Mouse (Mus musculus) erythroblast, adult 5-6 weeks (primary cell): ENCODE measurements around the gene Arhgap18. TPM values are rescaled to one million over a fixed set of nuclear protein-coding genes. Genes with fewer than 3 reads are reported as not detected.

Source experiments
- ATAC-seq: replicated peaks from 2 replicates; pipeline ENCODE4 v1.8.0; 2016; ENCODE audit warnings: moderate number of reproducible peaks, mild to moderate bottlenecking, moderate TSS enrichment, inconsistent platforms; ENCODE audit not compliant: poor library complexity, low FRiP score, severe bottlenecking
- total RNA-seq, 2 experiments: library from RNA; stranded (forward) in 1 of 2; stranded (reverse) in 1 of 2; fragments of 150-400 nt in 1 of 2; fragments of 200-764, 138-1000 nt in 1 of 2; gene quantifications; 2 replicates each; pipeline versions ENCODE4 v1.2.3 to v1.2.4; 2015 to 2017; ENCODE audit warnings: low replicate concordance in 2 of 2

The Arhgap18 gene
- total RNA-seq, 2 experiments from 2014 or later: 13.3 to 24.1 TPM

DNA sequence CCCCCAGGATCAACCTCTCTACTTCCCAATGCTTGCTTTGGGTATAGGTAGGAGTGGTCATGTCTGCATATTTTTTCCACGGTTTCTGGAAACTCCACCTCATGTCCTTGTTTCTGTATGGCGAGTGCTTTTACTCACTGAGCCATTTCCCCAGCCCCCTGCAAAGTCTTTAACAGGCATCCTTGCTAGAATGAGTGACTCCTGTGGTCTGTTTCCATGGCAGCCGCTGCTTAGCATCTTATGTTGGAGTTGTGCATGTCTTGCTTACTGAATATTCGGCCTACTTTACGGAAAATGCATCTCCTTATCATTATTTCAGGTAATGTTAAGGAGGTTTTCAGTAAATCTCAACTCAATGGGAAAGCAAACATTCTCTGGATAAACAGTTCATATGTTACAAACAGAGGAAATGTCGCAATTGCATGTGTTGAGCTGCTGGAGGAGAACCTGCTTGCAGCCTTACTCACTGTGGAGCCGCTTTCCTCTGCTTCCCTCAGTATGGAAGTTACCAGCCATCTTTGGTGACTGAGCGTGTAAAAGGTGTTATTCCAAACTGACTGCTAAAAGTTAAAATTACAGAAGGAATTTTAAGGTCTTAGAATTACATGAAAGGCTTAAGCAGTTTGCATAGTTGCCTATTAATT, 72.1 kb downstream of the Arhgap18 start:
- no peak for ATAC-seq

DNA sequence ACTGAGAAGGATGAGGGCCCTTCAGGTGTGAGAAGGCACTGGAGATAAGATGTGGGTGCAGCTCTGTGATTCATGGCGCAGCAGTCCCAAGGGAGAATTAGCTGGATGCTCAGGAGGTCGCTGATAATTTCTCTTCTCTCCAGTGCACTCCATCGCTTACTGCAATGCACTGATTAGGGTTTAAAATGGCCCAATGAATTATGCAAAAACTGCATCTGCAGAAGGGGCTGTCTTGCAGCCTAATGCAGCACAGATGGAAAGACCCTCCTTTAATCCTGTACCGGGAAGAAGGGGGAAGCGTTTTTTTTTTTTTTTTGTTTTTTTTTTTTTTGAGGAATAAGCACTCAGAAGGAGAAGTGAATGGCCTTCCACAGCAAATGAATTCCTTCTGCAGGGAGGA, 74.1 kb downstream of the Arhgap18 start:
- ATAC-seq: no peak

DNA sequence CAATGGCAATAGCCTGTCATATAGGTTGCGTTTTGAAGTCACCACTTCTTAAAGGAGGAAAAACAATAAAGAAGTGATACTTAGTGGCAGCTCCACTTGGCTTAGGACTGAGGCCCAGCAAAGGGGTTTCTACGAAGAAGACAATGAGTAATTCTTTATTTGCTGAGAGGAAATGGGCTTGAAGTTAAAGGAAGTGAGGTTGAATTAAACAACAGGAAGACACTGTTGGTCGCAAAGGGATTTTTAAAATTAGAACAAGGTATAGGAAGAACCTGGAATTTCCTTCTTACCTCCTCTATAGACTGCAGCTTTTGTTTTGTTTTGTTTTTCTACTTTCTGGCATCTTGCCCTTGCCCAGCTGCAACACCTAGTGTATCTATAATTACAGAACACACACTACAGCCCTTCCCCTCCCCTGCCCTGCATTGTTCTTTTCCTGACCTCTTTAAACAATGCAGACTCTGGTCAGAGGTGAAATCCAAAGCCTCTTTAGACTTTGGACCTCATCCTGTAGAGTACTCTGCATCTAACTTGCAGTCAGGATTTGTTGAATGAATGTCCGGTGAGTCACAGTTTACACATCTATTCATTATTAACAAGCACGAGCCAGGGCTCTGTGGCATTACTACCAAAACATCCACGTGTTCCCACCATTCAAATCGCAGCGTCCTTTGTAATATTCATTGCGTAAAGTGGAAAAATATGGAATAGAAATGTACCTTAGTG, 75.4 kb downstream of the Arhgap18 start:
- ATAC-seq: no peak

DNA sequence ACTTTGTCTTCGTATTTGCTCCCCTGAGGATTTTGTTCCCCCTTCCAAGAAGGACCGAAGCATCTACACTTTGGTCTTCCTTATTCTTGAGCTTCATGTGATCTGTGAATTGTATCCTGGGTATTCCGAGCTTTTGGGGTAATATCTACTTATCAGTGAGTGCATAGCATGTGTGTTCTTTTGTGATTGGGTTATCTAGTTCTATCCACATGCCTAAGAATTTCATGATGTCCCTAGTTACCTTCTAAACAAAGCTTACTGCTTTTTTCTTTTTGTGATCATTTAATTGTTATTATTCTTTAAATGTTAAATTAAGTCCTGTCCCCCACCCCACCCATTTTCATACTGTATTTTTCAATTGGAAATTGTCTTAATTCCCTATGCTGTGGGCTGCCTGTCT, 78.8 kb downstream of the Arhgap18 start:
- no peak for ATAC-seq

DNA sequence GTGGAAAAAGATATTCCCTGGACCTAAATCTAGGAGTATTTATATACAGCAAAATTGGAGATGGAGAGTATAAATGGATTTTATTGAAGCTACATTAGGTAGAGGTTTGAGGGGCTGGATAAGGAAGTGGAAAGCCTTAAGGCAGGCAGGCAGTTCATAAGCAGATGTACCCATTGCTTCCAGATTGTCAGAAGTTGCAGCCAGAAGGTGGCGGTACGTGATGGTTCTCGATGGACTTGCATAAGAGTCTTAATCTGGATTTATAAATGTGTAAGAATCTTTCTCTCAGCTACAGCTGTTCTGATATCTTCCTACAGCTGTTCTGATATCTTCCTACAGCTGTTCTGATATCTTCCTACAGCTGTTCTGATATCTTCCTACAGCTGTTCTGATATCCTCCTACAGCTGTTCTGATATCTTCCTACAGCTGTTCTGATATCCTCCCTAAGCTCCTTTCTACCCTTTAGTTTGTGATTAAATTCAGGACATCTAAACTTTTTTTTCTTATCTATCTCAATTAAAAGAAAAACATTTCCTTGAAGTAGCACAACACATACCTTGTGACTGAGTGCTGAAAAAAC, 79.5 kb downstream of the Arhgap18 start:
- no peak for ATAC-seq

DNA sequence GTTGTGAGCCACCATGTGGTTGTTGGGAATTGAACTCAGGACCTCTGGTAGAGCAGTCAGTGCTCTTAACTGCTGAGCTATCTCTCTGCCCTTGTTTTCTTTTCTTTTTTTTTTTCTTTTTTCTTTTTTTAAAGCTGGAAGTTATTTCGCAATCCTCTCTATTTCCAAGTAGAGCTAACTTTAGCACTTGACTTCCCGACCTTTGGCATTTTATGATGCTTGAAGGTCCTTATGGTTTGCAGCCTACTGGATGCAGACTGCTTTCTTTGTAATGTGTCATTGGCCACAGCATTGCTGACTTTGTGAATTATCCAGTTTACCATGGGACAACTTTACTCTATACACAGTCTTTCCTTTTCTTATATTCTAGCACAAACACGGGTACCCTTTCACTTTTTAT, 80.2 kb downstream of the Arhgap18 start:
- no peak for ATAC-seq

DNA sequence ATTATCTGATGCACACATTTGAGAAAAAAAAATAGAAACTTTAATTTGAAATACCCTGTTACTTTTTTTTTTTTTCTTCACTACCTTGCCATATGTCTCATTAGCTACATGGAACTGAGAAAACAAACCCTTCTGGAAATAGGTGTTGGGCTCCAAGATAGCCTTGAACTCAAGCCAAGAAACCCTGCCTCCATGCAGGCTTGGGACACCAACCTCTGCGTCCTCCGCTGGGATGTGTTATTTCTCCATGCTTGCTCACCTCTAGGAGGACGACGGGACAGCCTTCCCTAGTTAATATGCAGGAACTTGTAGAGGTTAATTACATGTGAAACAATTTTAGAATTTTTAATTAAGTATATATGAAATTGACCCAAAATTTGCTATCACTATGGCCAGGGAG, 96.1 kb downstream of the Arhgap18 start:
- ATAC-seq: no peak

DNA sequence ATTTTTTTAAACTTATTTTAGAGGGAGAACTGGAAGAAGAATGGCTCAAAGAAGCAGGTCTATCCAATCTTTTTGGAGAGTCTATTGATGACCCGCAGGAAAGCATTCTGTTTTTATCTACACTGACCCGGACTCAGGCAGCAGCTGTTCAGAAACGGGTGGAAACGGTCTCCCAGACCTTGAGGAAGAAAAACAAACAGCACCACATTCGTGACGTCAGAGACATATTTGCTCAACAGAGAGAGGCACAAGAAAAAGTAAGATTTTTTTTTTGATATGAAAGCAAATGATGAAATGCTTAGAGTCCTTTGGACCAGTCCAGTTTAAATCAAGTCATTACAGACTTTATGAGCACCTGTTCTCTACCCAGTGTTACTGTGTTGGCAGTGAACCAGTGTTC, 96.6 kb downstream of the Arhgap18 start:
- ATAC-seq: no peak

DNA sequence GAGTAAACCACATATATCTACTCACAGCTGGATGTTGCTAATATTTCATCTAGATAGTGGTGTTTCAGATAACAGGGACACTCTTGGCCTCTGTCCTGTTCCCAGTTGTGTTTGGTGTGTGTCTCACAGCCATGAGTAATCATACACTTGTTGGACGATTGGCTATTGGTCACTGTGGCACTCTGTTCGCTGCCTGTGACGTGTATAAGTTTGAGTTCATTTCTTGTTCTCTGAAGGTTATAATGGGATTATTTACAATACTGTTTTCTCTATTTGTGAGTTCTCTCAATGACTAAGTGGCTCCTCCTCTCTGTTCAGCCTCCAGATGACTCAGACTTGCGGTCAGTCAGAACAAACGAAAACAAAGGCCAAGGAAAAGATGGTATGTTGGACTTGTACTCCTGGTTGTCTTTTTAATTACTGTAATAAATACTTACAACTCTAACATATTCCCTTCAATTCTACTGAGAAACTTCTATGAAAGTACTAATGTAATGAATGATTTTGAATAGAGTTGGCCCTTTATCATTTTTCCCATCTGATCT, 101.4 kb downstream of the Arhgap18 start:
- ATAC-seq: no peak

DNA sequence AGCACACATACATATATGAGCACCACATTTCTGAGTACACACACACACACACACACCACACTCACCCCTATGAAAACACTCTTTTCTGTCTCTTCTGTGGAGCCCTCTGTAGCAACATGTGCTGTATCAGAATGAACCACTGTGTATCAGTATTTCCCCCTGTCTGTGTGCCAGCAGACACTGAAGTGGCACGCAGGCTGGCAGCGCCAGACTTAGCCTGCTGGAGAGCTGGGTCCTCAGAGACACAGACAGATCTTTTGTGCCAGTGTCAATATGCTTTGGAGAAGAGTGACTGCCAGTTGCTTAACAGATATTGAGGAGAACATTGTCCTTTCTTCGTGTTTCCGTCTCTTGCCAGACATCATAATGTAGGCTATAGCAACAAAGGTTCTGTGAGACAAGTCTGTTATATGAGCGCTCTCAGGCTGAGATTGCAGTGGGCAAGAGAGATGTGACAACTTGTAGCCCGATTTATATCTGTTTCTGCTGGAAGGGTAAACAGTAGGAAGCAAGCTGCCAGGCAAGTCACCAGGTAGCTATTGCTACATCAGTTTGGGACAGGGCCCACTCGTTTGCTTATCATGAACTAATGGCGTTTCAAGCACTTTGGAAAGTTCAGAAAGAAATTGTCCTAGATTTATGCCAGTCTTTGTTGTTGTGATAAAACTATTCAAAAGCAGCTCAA, 102.8 kb downstream of the Arhgap18 start:
- ATAC-seq: no peak

DNA sequence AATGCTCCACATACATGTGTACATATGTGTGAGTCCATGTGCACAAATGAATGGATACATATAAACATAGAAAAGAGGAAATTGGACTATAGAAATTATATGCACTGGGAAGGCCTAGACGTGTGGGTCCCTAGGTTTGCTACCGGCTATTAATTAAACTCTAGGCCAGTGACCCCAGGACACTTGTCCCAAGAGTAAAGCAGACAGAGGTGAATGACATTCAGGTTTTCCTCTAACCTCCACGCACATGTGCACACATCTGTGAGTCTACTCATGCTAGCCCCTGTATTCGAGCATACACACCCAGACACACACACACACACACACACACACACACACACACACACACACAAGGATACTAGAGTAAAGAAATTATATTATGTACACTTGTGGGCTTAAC, 104.4 kb downstream of the Arhgap18 start:
- ATAC-seq: no peak

DNA sequence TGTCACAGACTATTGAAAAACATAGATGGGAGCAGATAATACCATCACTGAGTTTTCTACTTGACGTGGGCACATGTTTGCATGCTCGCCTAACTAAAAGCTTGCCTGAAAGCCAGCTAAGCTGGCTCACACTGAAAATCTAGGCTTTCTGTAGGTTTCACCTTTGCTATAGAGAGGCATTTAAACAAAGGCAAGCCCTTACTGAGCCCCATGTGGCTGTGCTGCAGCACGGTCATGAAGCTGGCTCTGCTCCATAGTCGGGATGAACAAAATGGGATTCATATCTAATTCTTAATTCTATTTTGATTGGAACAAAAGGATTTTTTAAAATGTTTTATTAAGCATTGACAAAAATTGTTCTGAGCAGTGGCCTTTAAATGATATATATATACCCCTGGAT, 105.3 kb downstream of the Arhgap18 start:
- ATAC-seq: no peak

DNA sequence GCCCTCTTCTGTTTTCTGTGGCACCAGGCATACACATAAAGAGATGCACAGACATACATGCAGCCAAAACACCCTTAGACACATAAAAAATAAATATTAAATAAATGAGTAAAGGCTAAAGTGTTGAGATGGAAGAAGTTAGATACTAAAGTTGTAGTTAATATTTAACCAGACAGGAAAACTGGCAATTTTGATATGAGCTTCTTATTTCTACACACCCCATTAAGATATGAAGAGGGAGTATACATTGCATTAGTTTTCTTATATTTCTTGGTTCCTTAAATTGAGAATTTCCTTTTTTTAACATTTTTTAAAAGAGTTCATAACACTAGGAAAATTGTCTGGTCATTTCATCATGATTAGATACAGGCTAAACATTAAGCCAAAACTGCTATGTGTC, 108.0 kb downstream of the Arhgap18 start:
- ATAC-seq: no peak

DNA sequence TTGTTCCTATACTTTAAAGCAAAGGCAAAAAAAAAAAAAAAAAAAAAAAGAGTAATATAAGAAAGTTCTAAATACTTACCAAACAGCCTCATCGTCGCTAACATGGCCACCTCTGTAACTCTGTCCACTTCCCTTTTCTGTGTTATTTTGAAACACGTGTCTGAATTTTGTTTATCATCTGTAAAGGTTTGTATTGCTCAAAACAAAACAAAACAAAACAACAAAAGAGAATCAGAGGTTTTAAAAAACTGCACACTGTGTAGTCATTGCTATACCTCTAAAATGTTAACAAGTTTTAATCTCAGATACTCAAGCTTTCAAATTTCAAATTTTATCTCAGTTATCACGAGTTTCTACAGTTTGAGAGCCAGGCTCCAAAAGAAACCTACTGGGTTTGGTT, 109.0 kb downstream of the Arhgap18 start:
- ATAC-seq: no peak

DNA sequence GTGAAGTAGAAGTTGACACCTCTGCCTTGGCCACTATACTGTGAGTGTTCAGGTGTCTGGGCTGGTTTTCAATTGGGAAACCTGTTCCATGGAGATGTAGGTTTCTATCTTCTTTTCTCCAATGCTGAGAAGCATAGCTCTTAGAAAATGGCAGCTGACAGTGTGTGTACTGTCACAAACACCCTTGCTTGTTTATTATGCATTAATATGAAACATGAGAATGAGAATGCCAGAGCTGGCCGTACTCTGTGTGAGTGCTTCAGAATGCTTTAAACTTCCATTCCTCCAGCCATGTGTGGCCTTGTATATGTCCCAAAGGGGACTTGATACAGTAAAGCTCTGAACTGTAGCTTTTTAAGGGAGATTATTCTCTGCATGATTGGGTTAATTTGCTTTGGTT, 110.8 kb downstream of the Arhgap18 start:
- ATAC-seq: no peak

DNA sequence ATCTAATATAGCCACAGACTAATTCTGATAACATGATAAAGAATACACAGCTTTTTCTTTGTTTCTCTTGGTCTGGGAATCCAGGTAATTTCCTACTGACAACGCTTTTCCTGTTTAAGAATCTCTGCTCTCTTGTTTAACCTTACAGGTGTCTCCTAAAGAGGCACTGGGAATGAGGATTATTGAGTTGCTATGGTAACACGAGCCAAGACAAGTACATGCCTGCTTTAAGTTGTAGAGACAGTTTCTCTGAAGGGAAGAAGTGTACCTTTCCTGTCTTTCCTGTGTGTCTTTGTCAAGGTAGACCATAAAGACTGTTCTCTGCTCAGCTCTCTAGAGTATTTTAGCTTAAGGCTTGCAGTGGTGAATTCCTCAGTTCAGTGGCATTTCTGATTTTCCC, 117.6 kb downstream of the Arhgap18 start:
- no peak for ATAC-seq

DNA sequence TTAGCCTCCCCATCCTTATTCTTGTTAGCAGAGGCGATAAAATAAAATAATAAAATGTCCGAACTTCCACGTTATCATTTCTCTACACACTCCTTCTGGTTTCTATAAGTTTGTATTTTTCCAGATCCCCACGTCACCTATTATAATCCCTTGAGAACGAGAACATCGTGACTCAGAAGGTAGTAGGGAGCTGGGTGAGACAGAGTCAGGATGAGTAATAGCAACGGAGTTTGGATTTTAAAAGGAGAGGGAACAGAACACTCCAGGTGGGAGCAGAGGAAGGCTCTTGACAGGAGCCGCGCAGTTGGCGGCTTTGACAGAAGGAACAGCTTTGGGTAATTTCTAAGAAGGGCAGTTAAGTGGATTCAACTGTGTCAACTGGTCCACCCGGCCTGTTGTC, 124.1 kb downstream of the Arhgap18 start:
- ATAC-seq: no peak

DNA sequence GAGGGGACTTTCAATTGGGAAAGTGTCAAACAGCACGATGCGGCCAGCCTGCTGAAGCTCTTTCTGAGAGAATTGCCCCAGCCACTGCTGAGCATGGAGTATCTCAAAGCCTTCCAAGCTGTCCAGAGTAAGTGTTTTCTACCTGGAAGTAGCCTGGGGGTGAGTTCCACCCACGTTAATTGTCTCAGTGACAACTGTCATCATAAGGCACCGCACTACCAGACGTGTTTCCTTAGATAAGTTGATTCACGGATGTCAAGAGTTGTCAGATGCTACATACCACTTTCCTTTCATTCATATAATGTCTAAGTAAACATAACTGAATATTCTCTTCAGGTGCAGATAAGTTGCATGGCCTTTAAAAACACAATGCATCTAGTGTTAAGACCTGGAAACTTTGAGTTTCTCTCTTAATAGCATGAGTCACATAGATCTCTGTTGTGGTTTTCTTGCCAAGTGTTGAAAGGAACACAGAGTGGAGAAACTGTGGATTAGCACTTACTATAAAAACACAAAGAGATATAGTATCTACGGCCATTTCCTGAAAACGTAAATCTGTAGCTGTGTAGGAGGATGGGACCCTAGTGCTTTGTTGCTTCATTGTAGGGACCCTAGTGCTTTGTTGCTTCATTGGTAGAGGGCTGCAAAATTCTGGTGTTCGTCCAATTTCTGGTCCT, 125.8 kb downstream of the Arhgap18 start:
- ATAC-seq: no peak

DNA sequence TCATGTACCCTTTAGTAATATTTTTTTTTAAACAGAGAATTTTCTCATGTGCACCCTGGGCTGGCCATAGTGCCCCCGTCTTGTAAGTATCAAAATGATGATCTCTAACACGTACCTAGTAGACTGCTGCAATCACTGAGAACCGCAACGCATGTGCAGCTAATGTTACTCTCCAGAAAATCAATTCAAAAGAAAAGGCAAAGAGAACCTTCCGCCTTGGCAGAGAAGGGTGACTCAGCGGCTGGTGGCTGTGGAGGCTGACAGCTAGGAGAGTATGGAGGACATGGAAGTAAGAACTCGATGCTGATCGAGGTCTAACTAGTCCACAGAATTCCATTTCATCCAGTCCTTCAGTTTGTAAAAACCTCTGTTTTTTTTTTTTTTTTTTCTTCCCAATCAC, 131.7 kb downstream of the Arhgap18 start:
- ATAC-seq: no peak

DNA sequence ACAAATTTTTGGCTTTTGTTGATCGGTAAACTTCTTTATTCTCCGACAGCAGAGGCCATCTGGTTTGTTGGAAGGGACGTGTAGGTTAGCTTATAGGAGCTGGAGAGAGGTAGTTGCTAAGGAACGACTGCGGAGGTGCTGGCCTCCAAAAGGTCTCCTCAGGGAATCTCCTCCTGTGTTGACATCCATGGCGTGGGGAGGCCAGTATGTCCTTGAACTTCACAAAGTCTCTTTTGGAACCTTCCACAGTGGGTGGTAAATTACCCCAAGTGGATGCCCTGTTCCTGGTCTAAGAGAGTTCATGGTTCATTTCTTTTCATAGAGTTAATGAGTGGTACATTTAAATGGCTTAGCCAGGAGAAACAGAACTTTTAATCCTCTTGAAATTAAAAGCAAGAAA, 136.0 kb downstream of the Arhgap18 start:
- ATAC-seq: no peak
